12 mouse cellular contexts compared by ENCODE assay signal in the genomic region with DNA sequence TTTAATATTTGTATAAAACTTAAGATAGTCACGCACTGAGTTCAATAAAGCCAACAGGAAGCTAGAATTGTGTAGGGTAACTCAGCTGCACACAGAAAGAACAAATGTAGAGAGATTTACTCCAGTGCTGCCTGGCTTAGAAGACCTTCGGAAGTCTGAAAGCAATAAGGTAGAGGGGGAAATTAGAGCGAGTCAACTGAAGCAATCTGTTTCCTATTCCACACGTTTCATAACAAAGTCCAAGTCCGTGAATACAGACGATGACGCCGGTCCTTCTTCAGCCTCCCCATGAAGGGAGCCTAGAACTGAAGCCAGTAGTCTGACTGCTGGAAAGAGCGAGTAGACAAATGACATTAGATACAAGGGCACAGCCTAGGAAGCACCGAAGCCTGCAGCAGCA.
A peak's percentile ranks its signal among the peaks of the same experiment; 100 is the strongest.
DNase-seq lines count a peak whose midpoint lies in the region; ATAC-seq and TF ChIP-seq lines count a peak whose summit lies in the region.
"Had no signal": no experiment of that assay in that cellular context is flagged by ENCODE, and none has a peak within 500 bp of the region (broad histone marks: within the 10 kb centered on the region; RNA-seq: fewer than 3 reads in every experiment).

No protein-coding gene starts in this region.

- no peaks in the 10 kb centered on the region for H3K36me3 ChIP-seq in embryonic facial prominence, embryonic 11.5 days (replicated peaks; ENCODE audit: control insufficient read depth, insufficient read depth, low read depth, low read length)
- no peaks in the 10 kb centered on the region for H3K36me3 ChIP-seq in forebrain, embryonic 16.5 days (ENCODE audit: control insufficient read depth, insufficient read depth)
- no peaks in the 10 kb centered on the region for H3K36me3 ChIP-seq in limb, embryonic 14.5 days (ENCODE audit: control insufficient read depth, insufficient read depth, low read length)
- H3K36me3 ChIP-seq: heart, embryonic 12.5 days had no signal

- H3K9me3 ChIP-seq in embryonic facial prominence, embryonic 11.5 days (replicated peaks; ENCODE audit: control insufficient read depth, low read length): no peaks in the 10 kb centered on the region
- no peaks in the 10 kb centered on the region for H3K9me3 ChIP-seq in forebrain, embryonic 16.5 days (ENCODE audit: control insufficient read depth, low read length)
- H3K9me3 ChIP-seq in limb, embryonic 14.5 days (ENCODE audit: control insufficient read depth, low read length): no peaks in the 10 kb centered on the region
- H3K9me3 ChIP-seq: heart, embryonic 12.5 days had no signal

- ATAC-seq in embryonic facial prominence, embryonic 11.5 days (replicated peaks; ENCODE audit: insufficient number of reproducible peaks, low FRiP score, low TSS enrichment, low read depth): no peak
- no peak for ATAC-seq in forebrain, embryonic 16.5 days
- ATAC-seq in limb, embryonic 14.5 days (ENCODE audit: low FRiP score, low read depth): no peak
- ATAC-seq in granulocyte monocyte progenitor cell, adult 5-6 weeks (replicated peaks; ENCODE audit: poor library complexity, severe bottlenecking): no peak

- 0 out of 2 replicates have a peak, but pooled peaks cover 3% of the 10 kb centered on the region for H3K4me1 ChIP-seq in embryonic facial prominence, embryonic 11.5 days (ENCODE audit: control insufficient read depth, insufficient read depth, low read length)
- peaks cover 28% of the 10 kb centered on the region for H3K4me1 ChIP-seq in forebrain, embryonic 16.5 days (replicated peaks; ENCODE audit: control insufficient read depth, insufficient read depth, low read length)
- peaks cover 39% of the 10 kb centered on the region for H3K4me1 ChIP-seq in limb, embryonic 14.5 days (ENCODE audit: control insufficient read depth, insufficient read depth, low read length)

- no peak overlapping the region for H3K9ac ChIP-seq in embryonic facial prominence, embryonic 11.5 days (replicated peaks; ENCODE audit: low read length)
- H3K9ac ChIP-seq in forebrain, embryonic 16.5 days (replicated peaks; ENCODE audit: low read depth, low read length): no peak overlapping the region
- H3K9ac ChIP-seq in limb, embryonic 14.5 days (ENCODE audit: low read depth, low read length, severe bottlenecking): no peak overlapping the region
- H3K9ac ChIP-seq: heart, embryonic 12.5 days; liver, embryonic 14.5 days had no signal

- no peak for DNase-seq in layer of hippocampus, adult 2 months (ENCODE audit: low spot score in 2 of 2)
- DNase-seq in layer of hippocampus, adult 8-10 months (ENCODE audit: low spot score in 2 of 2): no peak
- DNase-seq in embryonic facial prominence, embryonic 11.5 days (ENCODE audit: low spot score): peak; percentile 63
- DNase-seq in limb, embryonic 14.5 days (ENCODE audit: low spot score): peak; percentile 50
- DNase-seq in adrenal gland, postnatal 4 days (ENCODE audit: low spot score in 2 of 2): no peak
- no peak for DNase-seq in urinary bladder, postnatal 36 days (ENCODE audit: low spot score in 2 of 2)
- DNase-seq: lung, postnatal 4 days had no signal

- H3K4me3 ChIP-seq in layer of hippocampus, adult 2 months: no peak overlapping the region
- no peak overlapping the region for H3K4me3 ChIP-seq in embryonic facial prominence, embryonic 11.5 days (ENCODE audit: low read depth, low read length)
- H3K4me3 ChIP-seq in forebrain, embryonic 16.5 days (replicated peaks; ENCODE audit: low read length): no peak overlapping the region
- no peak overlapping the region for H3K4me3 ChIP-seq in limb, embryonic 14.5 days (replicated peaks; ENCODE audit: low read length)
- H3K4me3 ChIP-seq: heart, embryonic 12.5 days; myocyte had no signal

- no peak for TF ChIP-seq CTCF in layer of hippocampus, adult 2 months (conservative IDR thresholded peaks at IDR 0.05)

- 29% methylated on average over 10 of the region's 10 CpGs for WGBS in embryonic facial prominence, embryonic 11.5 days
- WGBS in forebrain, embryonic 16.5 days: 12% methylated on average over 10 of the region's 10 CpGs
- 29% methylated on average over 10 of the region's 10 CpGs for WGBS in limb, embryonic 14.5 days

- peak overlapping the region; percentile 30 for H3K27ac ChIP-seq in layer of hippocampus, adult 2 months
- H3K27ac ChIP-seq in embryonic facial prominence, embryonic 11.5 days (replicated peaks; ENCODE audit: low read depth, low read length): no peak overlapping the region; the same call in none of the 2 replicates
- H3K27ac ChIP-seq in forebrain, embryonic 16.5 days (ENCODE audit: low read length): peak overlapping the region; percentile 64; the same call in 1 of the 2 replicates
- peak overlapping the region; percentile 9; the same call in 1 of the 2 replicates for H3K27ac ChIP-seq in limb, embryonic 14.5 days (replicated peaks; ENCODE audit: low read depth, low read length)
- H3K27ac ChIP-seq: liver, embryonic 14.5 days had no signal

- no peak for TF ChIP-seq POLR2A in limb, embryonic 14.5 days (IDR thresholded peaks at IDR 0.05; ENCODE audit: borderline replicate concordance, extremely low read depth, insufficient read depth, insufficient read length)

- no peaks in the 10 kb centered on the region for H3K27me3 ChIP-seq in embryonic facial prominence, embryonic 11.5 days (ENCODE audit: control insufficient read depth, insufficient read depth, low read length)
- no peaks in the 10 kb centered on the region for H3K27me3 ChIP-seq in forebrain, embryonic 16.5 days (replicated peaks; ENCODE audit: control insufficient read depth, insufficient read depth, low read length)
- no peaks in the 10 kb centered on the region for H3K27me3 ChIP-seq in limb, embryonic 14.5 days (ENCODE audit: control insufficient read depth, insufficient read depth, low read length)

- no peak overlapping the region for H3K4me2 ChIP-seq in embryonic facial prominence, embryonic 11.5 days (ENCODE audit: low read depth, low read length)
- H3K4me2 ChIP-seq in forebrain, embryonic 16.5 days (ENCODE audit: low read length): no peak overlapping the region
- no peak overlapping the region for H3K4me2 ChIP-seq in limb, embryonic 14.5 days (replicated peaks; ENCODE audit: low read depth, low read length, severe bottlenecking)

Comparison
In these comparisons a context has a peak if more than half of its experiments do, and no peak if none do; other contexts are left out.
1. DNase-seq: peak in embryonic facial prominence, embryonic 11.5 days (single experiment) and limb, embryonic 14.5 days (single experiment); none in layer of hippocampus, adult 2 months (0 of 2), layer of hippocampus, adult 8-10 months (0 of 2), adrenal gland, postnatal 4 days (0 of 2) and urinary bladder, postnatal 36 days (0 of 2).